In genomic region chr4:141286860-141287517, GRCm38 (mm10) we compare ENCODE assay signal across 9 mouse cellular contexts. TPM values are rescaled to one million over a fixed set of nuclear protein-coding genes. Genes with fewer than 3 reads are reported as not detected.
DNase-seq lines count a peak whose midpoint lies in the region; ATAC-seq and TF ChIP-seq lines count a peak whose summit lies in the region.
"Had no signal": no experiment of that assay in that cellular context is flagged by ENCODE, and none has a peak within 500 bp of the region (broad histone marks: within the 10 kb centered on the region; RNA-seq: fewer than 3 reads in every experiment).

No protein-coding gene starts in this region.

- H3K9me3 ChIP-seq in heart, embryonic 14.5 days (ENCODE audit: control insufficient read depth, low read length), result no peaks in the 10 kb centered on the region
- H3K9me3 ChIP-seq in kidney, postnatal 0 days (replicated peaks; ENCODE audit: low read length), result no peaks in the 10 kb centered on the region
- no peaks in the 10 kb centered on the region for H3K9me3 ChIP-seq in forebrain, embryonic 12.5 days

- peaks cover 9% of the 10 kb centered on the region; the same call in 1 of the 2 replicates for H3K27me3 ChIP-seq in heart, embryonic 14.5 days (ENCODE audit: control insufficient read depth, insufficient read depth, low read length)
- H3K27me3 ChIP-seq in kidney, postnatal 0 days (ENCODE audit: insufficient read depth, low read length), result no peaks in the 10 kb centered on the region
- peaks cover 81% of the 10 kb centered on the region for H3K27me3 ChIP-seq in forebrain, embryonic 12.5 days

- H3K4me1 ChIP-seq in heart, embryonic 14.5 days (ENCODE audit: control insufficient read depth in 2 of 2, insufficient read depth in 2 of 2, low read length in 2 of 2), result peaks cover 29 to 31% of the 10 kb centered on the region in 2 experiments
- H3K4me1 ChIP-seq in kidney, postnatal 0 days (replicated peaks; ENCODE audit: insufficient read depth, low read length), result peaks cover 23% of the 10 kb centered on the region
- peaks cover 49% of the 10 kb centered on the region for H3K4me1 ChIP-seq in forebrain, embryonic 12.5 days

- ATAC-seq in heart, embryonic 14.5 days (ENCODE audit: insufficient number of reproducible peaks, insufficient read depth, low FRiP score, low read depth), result no peak
- peak; percentile 52 for ATAC-seq in kidney, postnatal 0 days (replicated peaks; ENCODE audit: low FRiP score, low read depth)
- ATAC-seq in forebrain, embryonic 12.5 days (ENCODE audit: low FRiP score), result no peak

- WGBS in heart, embryonic 14.5 days, result 17% methylated on average over 20 of the region's 20 CpGs
- WGBS in kidney, postnatal 0 days, result 14% methylated on average over 20 of the region's 20 CpGs
- WGBS in forebrain, embryonic 12.5 days, result 16% methylated on average over 20 of the region's 20 CpGs

- no peak overlapping the region for H3K27ac ChIP-seq in heart, embryonic 14.5 days (replicated peaks in 1 of 2; ENCODE audit: control insufficient read depth in 1 of 2, insufficient read depth in 1 of 2, low read depth in 2 of 2, low read length in 2 of 2)
- no peak overlapping the region for H3K27ac ChIP-seq in kidney, postnatal 0 days
- no peak overlapping the region for H3K27ac ChIP-seq in forebrain, embryonic 12.5 days
- H3K27ac ChIP-seq: macrophage had no signal

- peak overlapping the region; percentile 48 for H3K4me2 ChIP-seq in heart, embryonic 14.5 days (ENCODE audit: low read length)
- no peak overlapping the region for H3K4me2 ChIP-seq in kidney, postnatal 0 days (ENCODE audit: low read length)
- H3K4me2 ChIP-seq in forebrain, embryonic 12.5 days, result no peak overlapping the region

- H3K4me3 ChIP-seq in heart, embryonic 14.5 days (ENCODE audit: control insufficient read depth in 1 of 2, insufficient read depth in 1 of 2, low read depth in 1 of 2, low read length in 2 of 2), result no peak overlapping the region
- no peak overlapping the region for H3K4me3 ChIP-seq in kidney, postnatal 0 days (replicated peaks; ENCODE audit: low read depth, low read length)
- no peak overlapping the region for H3K4me3 ChIP-seq in forebrain, embryonic 12.5 days (replicated peaks)

- intact Hi-C loops in heart, postnatal 36 days (cut with DNase I), result no loop called here

- no peaks in the 10 kb centered on the region for H3K36me3 ChIP-seq in heart, embryonic 14.5 days (ENCODE audit: control insufficient read depth, insufficient read depth, low read length)
- no peaks in the 10 kb centered on the region for H3K36me3 ChIP-seq in kidney, postnatal 0 days (ENCODE audit: insufficient read depth, low read length)
- no peaks in the 10 kb centered on the region for H3K36me3 ChIP-seq in forebrain, embryonic 12.5 days (replicated peaks)

- DNase-seq in heart, postnatal 36 days, result no peak
- DNase-seq in adrenal gland, postnatal 36 days, result peak; percentile 81
- no peak for DNase-seq in kidney, postnatal 0 days (ENCODE audit: low spot score)
- peak; percentile 90 for DNase-seq in lung, postnatal 36 days
- DNase-seq in gastrocnemius, adult 18-20 months (ENCODE audit: low spot score), result no peak
- no peak for DNase-seq in testis, postnatal 14 days (ENCODE audit: low spot score)

- no peak for TF ChIP-seq CTCF in kidney, postnatal 0 days (IDR thresholded peaks at IDR 0.05; ENCODE audit: low read depth)

- H3K9ac ChIP-seq in heart, embryonic 14.5 days (ENCODE audit: low read length), result no peak overlapping the region
- H3K9ac ChIP-seq in kidney, postnatal 0 days (ENCODE audit: low read depth, low read length), result no peak overlapping the region
- H3K9ac ChIP-seq in forebrain, embryonic 12.5 days, result no peak overlapping the region

RNA-seq across cellular contexts. Expression of gene Epha2, which starts 14.1 kb away (rescaled TPM):
- 1.9 TPM in 2 replicates for polyA plus RNA-seq in heart, embryonic 14.5 days (2014; fragmentation: Nextera tagmentation; extraction: Ambion mirVana)
- total RNA-seq in heart, postnatal 36 days (2021), result 1 to 10 TPM; 5.4 to 7.0 TPM
- 10 to 100 TPM; 14.4 to 23.6 TPM for total RNA-seq in adrenal gland, postnatal 36 days (2021)
- 5.6 and 5.8 TPM in 2 replicates for polyA plus RNA-seq in kidney, postnatal 0 days (2015; fragmentation: Nextera tagmentation; extraction: Ambion mirVana)
- 1.9 and 2.0 TPM in 2 replicates for polyA plus RNA-seq in forebrain, embryonic 12.5 days (2016; fragmentation: Nextera tagmentation; extraction: Ambion mirVana)
- total RNA-seq in gastrocnemius, adult 18-20 months (2021), result 1 to 10 TPM; 1.6 to 2.9 TPM

RNA-seq across cellular contexts. Expression of gene Arhgef19, which starts 47.7 kb away (rescaled TPM):
- polyA plus RNA-seq in heart, embryonic 14.5 days (2014; fragmentation: Nextera tagmentation; extraction: Ambion mirVana), result 1.1 and 2.6 TPM in 2 replicates
- total RNA-seq in heart, postnatal 36 days (2021), result 10 to 100 TPM; 22.2 to 39.7 TPM
- total RNA-seq in adrenal gland, postnatal 36 days (2021), result 10 to 100 TPM; 31.2 to 75.4 TPM
- 5.2 and 5.7 TPM in 2 replicates for polyA plus RNA-seq in kidney, postnatal 0 days (2015; fragmentation: Nextera tagmentation; extraction: Ambion mirVana)
- polyA plus RNA-seq in forebrain, embryonic 12.5 days (2016; fragmentation: Nextera tagmentation; extraction: Ambion mirVana), result 1.9 and 2.6 TPM in 2 replicates
- under 1 TPM; 0.32 to 0.33 TPM for total RNA-seq in gastrocnemius, adult 18-20 months (2021)
- polyA plus RNA-seq: macrophage had no signal

Comparison
In these comparisons a context has a peak if more than half of its experiments do, and no peak if none do; other contexts are left out.
1. DNase-seq: peak in adrenal gland, postnatal 36 days (2 of 2) and lung, postnatal 36 days (single experiment); none in heart, postnatal 36 days (0 of 2), kidney, postnatal 0 days (single experiment), gastrocnemius, adult 18-20 months (single experiment) and testis, postnatal 14 days (single experiment).
2. RNA of gene Arhgef19, which starts 47.7 kb away (total RNA-seq): 31.2 to 75.4 TPM in adrenal gland, postnatal 36 days and 22.2 to 39.7 TPM in heart, postnatal 36 days; 0.32 to 0.33 TPM in gastrocnemius, adult 18-20 months; every median in the first group is over 10 times any median in the second.